Mouse (Mus musculus) heart, postnatal 0 days (tissue): ENCODE data around the gene Nrg4. TPM values are rescaled to one million over a fixed set of nuclear protein-coding genes. Genes with fewer than 3 reads are reported as not detected.

Source experiments
- ATAC-seq: fragments of 200-750 bp; cut with Nextera tagmentation; 2 replicates; pipeline ENCODE4 v1.8.0; 2017; ENCODE audit warnings: low read depth, moderate number of reproducible peaks, moderate library complexity; ENCODE audit not compliant: insufficient read depth
- DNase-seq: peaks from one replicate; pipeline ENCODE4 v3.0.0-alpha.2; 2016; ENCODE audit warnings: low spot score
- H3K27ac ChIP-seq: fragments of 300-500 bp; sonication (generic); 2 replicates; pipeline ENCODE4 v1.5.1; 2014; ENCODE audit warnings: low read depth, mild to moderate bottlenecking
- H3K27me3 ChIP-seq: fragments of 300-500 bp; sonication (generic); 2 replicates; pipeline ENCODE4 v1.6.1; 2014; ENCODE audit warnings: low read length, mixed read lengths; ENCODE audit not compliant: control insufficient read depth, insufficient read depth
- H3K36me3 ChIP-seq: fragments of 300-500 bp; sonication (generic); replicated peaks from 2 replicates; pipeline ENCODE4 v1.6.1; 2014; ENCODE audit warnings: low read length, mixed read lengths; ENCODE audit not compliant: control insufficient read depth, insufficient read depth
- H3K4me1 ChIP-seq: fragments of 300-500 bp; sonication (generic); 2 replicates; pipeline ENCODE4 v1.6.1; 2014; ENCODE audit warnings: antibody characterized with exemption; ENCODE audit not compliant: control insufficient read depth, insufficient read depth
- H3K4me2 ChIP-seq: fragments of 300-500 bp; sonication (generic); 2 replicates; pipeline ENCODE4 v1.6.1; 2014; ENCODE audit warnings: low read depth, mild to moderate bottlenecking, low read length, moderate library complexity
- H3K4me3 ChIP-seq: fragments of 300-500 bp; sonication (generic); 2 replicates; pipeline ENCODE4 v1.5.1; 2014; ENCODE audit warnings: low read depth, low read length
- H3K9ac ChIP-seq: fragments of 300-500 bp; sonication (generic); replicated peaks from 2 replicates; pipeline ENCODE4 v1.6.1; 2014; ENCODE audit warnings: low read depth, low read length, mixed read lengths
- H3K9me3 ChIP-seq: fragments of 300-500 bp; sonication (generic); replicated peaks from 2 replicates; pipeline ENCODE4 v1.6.1; 2016; ENCODE audit warnings: low read length; ENCODE audit not compliant: control insufficient read depth
- CTCF ChIP-seq: IDR thresholded peaks from 2 replicates; pipeline ENCODE4 v1.5.1; 2016; ENCODE audit warnings: antibody characterized with exemption, control low read depth, low read depth
- EP300 ChIP-seq: IDR thresholded peaks from 2 replicates; pipeline ENCODE4 v1.6.1; 2016; ENCODE audit warnings: antibody characterized with exemption, low read depth
- WGBS: fragments of 180-500 bp; shearing (Covaris S2); extraction: QIAGEN DNeasy Blood & Tissue Kit; methylation state at CpG from one replicate; pipeline ENCODE4 v1.1.7; 2014; 5-methylcytosine and 5-hydroxymethylcytosine counted together
- polyA plus RNA-seq: library from polyadenylated mRNA; unstranded; fragments of >200 nt; fragmentation: Nextera tagmentation; extraction: Ambion mirVana; gene quantifications from 2 replicates; pipeline ENCODE4 v1.2.1, GENCODE M21; 2015
- total RNA-seq: library from RNA; depleted of rRNA; stranded (reverse); fragments of >200 nt; gene quantifications from 2 replicates; pipeline ENCODE4 v1.2.3, GENCODE M21; 2014; ENCODE audit warnings: low replicate concordance

Nrg4 gene
- total and polyA plus RNA-seq, 2 experiments from 2014 or later: 1.3 TPM; not detected in 1

GRCm38 (mm10) chr9:55277562-55277961 lies 49.1 kb downstream of the Nrg4 start:
- WGBS: 73% methylated on average over 4 of the region's 4 CpGs
- H3K4me3 ChIP-seq: no peak overlapping the region
- no peak for DNase-seq
- H3K27ac ChIP-seq: no peak overlapping the region
- H3K27me3 ChIP-seq: no peaks in the 10 kb centered on the region
- ATAC-seq: no peak
- no peaks in the 10 kb centered on the region for H3K9me3 ChIP-seq
- TF ChIP-seq EP300 (no peak), CTCF (no peak)
- no peaks in the 10 kb centered on the region for H3K4me1 ChIP-seq
- no peak overlapping the region for H3K9ac ChIP-seq
- H3K4me2 ChIP-seq: no peak overlapping the region
- H3K36me3 ChIP-seq: no peaks in the 10 kb centered on the region

- Histone ChIP-seq H3K9me3 (no peaks in the 10 kb centered on the region), H3K27me3 (no peaks in the 10 kb centered on the region), H3K4me3 (no peak overlapping the region), H3K4me2 (no peak overlapping the region), H3K27ac (no peak overlapping the region), H3K4me1 (no peaks in the 10 kb centered on the region), H3K9ac (no peak overlapping the region), H3K36me3 (no peaks in the 10 kb centered on the region)
- no peak for DNase-seq
- 67% methylated on average over 4 of the region's 4 CpGs for WGBS
- ATAC-seq: no peak
- TF ChIP-seq EP300 (no peak), CTCF (no peak)
Measured at GRCm38 (mm10) chr9:55273906-55274305, 52.7 kb downstream of the Nrg4 start.

DNA sequence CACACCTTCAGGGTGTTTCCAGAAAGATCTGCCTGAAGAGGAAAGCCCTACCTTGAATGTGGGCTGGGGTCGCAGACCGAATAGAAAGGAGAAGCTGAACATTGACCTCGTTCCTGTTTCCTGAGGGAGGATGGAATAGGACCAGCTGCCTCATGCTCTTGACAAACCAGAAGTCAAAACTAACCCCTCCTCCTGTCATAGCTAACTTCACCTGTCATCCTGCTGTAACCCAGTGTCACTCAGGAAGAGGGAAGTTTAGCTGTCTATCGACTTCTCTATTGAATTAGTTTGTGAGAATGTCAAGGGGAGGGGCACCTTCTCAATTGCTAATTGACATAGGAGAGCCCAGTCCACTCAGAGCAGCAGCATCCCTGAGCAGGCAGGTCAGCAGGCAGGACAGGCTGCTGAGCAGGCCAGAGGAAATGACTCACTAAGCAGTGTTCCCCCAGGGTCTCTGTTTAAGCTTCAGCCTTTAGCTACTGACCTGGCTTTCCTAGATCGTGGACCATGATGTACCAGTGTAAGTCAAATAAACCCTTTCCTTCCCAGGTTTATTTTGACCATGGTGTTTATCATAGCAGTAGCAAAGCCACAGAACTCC lies 54.6 kb downstream of the Nrg4 start:
- TF ChIP-seq EP300: no peak
- no peak for TF ChIP-seq CTCF
- Histone ChIP-seq H3K27ac (no peak overlapping the region), H3K27me3 (no peaks in the 10 kb centered on the region), H3K4me2 (no peak overlapping the region), H3K9ac (no peak overlapping the region), H3K4me3 (no peak overlapping the region), H3K4me1 (no peaks in the 10 kb centered on the region), H3K9me3 (no peaks in the 10 kb centered on the region), H3K36me3 (no peaks in the 10 kb centered on the region)
- WGBS: 52% methylated on average over 5 of the region's 5 CpGs
- DNase-seq (no peak), ATAC-seq (no peak)

GRCm38 (mm10) chr9:55264356-55265302 lies 62.0 kb downstream of the Nrg4 start:
- Histone ChIP-seq H3K36me3 (no peaks in the 10 kb centered on the region), H3K27me3 (no peaks in the 10 kb centered on the region), H3K27ac (no peak overlapping the region), H3K9me3 (no peaks in the 10 kb centered on the region), H3K9ac (no peak overlapping the region), H3K4me1 (no peaks in the 10 kb centered on the region), H3K4me2 (no peak overlapping the region), H3K4me3 (no peak overlapping the region)
- TF ChIP-seq CTCF (no peak), EP300 (no peak)
- DNase-seq: no peak
- 52% methylated on average over 8 of the region's 8 CpGs for WGBS
- no peak for ATAC-seq

DNA sequence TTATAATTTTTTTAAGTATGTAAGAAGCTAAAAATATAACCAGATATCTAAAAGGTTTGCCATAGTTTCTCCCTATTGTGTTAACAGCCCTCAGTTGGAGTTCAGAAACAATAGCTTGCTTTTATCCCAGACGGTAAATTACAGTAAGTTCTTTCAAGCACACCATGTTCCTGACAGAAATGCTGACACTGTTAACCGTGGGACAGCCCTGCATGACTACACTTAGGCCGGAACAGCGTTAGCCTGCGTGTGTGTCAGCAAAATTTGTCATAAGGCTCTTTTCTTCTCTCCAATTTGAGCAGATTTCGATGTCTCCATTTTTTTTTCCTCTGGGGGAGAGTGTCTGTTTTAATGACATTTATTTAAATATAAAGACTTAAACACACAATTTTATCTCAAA lies 66.9 kb downstream of the Nrg4 start:
- Histone ChIP-seq H3K4me1 (no peaks in the 10 kb centered on the region), H3K9ac (no peak overlapping the region), H3K27me3 (no peaks in the 10 kb centered on the region), H3K9me3 (no peaks in the 10 kb centered on the region), H3K4me3 (no peak overlapping the region), H3K27ac (no peak overlapping the region), H3K36me3 (no peaks in the 10 kb centered on the region), H3K4me2 (no peak overlapping the region)
- WGBS: 63% methylated on average over 6 of the region's 6 CpGs
- DNase-seq (no peak), ATAC-seq (no peak)
- TF ChIP-seq CTCF: no peak
- TF ChIP-seq EP300: no peak
